Mouse (Mus musculus) liver, adult 10 weeks (tissue): ENCODE measurements around the gene Kdm6b. TPM values are rescaled to one million over a fixed set of nuclear protein-coding genes. Genes with fewer than 3 reads are reported as not detected.

ENCODE experiments used
- polyA plus RNA-seq: library from polyadenylated mRNA; stranded (reverse); fragments of 350-450 nt; fragmentation: Illumina TruSeq; extraction: RNeasy Lipid Tissue Mini Kit (QIAGEN cat#74804); gene quantifications from one replicate; pipeline ENCODE4 v1.2.3, GENCODE M21; 2014; ENCODE audit warnings: low read depth, low replicate concordance

Kdm6b gene
- polyA plus RNA-seq = 1.9 TPM

GRCm38 (mm10) chr11:69413221-69414181, at the start of gene Kdm6b:
Gene Kdm6b (minus strand): TSS chr11:69413675.

GRCm38 (mm10) chr11:69398059-69398458, 15.4 kb downstream of the Kdm6b start, which contains the start of gene Tmem88:
Gene Tmem88 (minus strand): TSS chr11:69398234.

GRCm38 (mm10) chr11:69395235-69395633, 18.2 kb downstream of the Kdm6b start, which contains the start of the genes Naa38 and Cyb5d1:
Gene Naa38 (plus strand): TSS chr11:69395487.
Gene Cyb5d1 (minus strand): TSS chr11:69395631.

GRCm38 (mm10) chr11:69369215-69369989, 44.1 kb downstream of the Kdm6b start, which contains the start of gene Chd3:
Gene Chd3 (minus strand): TSS chr11:69369406.

Other genes starting within 250 kb of the Kdm6b start
- gene Alox8, start 215.8 kb downstream of the Kdm6b start, polyA plus RNA-seq = not detected
- gene Gucy2e, start 176.6 kb downstream of the Kdm6b start, polyA plus RNA-seq = not detected
- 4.0 TPM for gene Cntrob, start 89.9 kb downstream of the Kdm6b start, polyA plus RNA-seq
- gene Trappc1, start 89.7 kb downstream of the Kdm6b start, polyA plus RNA-seq = 52.4 TPM
- gene Kcnab3, start 87.4 kb downstream of the Kdm6b start, polyA plus RNA-seq = not detected
- 0.79 TPM for gene Rnf227, start 73.2 kb downstream of the Kdm6b start, polyA plus RNA-seq
- 19.3 TPM for gene Chd3, start 44.3 kb downstream of the Kdm6b start, polyA plus RNA-seq
- gene Naa38, start 18.2 kb downstream of the Kdm6b start, polyA plus RNA-seq = 5.9 TPM
- gene Cyb5d1, start 18.0 kb downstream of the Kdm6b start, polyA plus RNA-seq = 31.9 TPM
- not detected for gene Tmem88, start 15.4 kb downstream of the Kdm6b start, polyA plus RNA-seq
- not detected for gene Dnah2, start 135.4 kb upstream of the Kdm6b start, polyA plus RNA-seq
- gene Efnb3, start 146.5 kb upstream of the Kdm6b start, polyA plus RNA-seq = not detected
- gene Wrap53, start 166.6 kb upstream of the Kdm6b start, polyA plus RNA-seq = 1.1 TPM
- 3.8 TPM for gene Trp53, start 166.7 kb upstream of the Kdm6b start, polyA plus RNA-seq
- 0.13 TPM for gene Atp1b2, start 192.3 kb upstream of the Kdm6b start, polyA plus RNA-seq
- not detected for gene Shbg, start 204.2 kb upstream of the Kdm6b start, polyA plus RNA-seq
- 8.5 TPM for gene Sat2, start 208.3 kb upstream of the Kdm6b start, polyA plus RNA-seq
- 7.8 TPM for gene Fxr2, start 219.3 kb upstream of the Kdm6b start, polyA plus RNA-seq
- not detected for gene Sox15, start 241.6 kb upstream of the Kdm6b start, polyA plus RNA-seq
- 22.1 TPM for gene Mpdu1, start 249.0 kb upstream of the Kdm6b start, polyA plus RNA-seq